Mouse (Mus musculus) hindbrain, postnatal 0 days (tissue): ENCODE measurements around the gene Ltc4s. TPM values are rescaled to one million over a fixed set of nuclear protein-coding genes. Genes with fewer than 3 reads are reported as not detected.

Source experiments
- ATAC-seq: fragments of 200-750 bp; cut with Nextera tagmentation; 2 replicates; pipeline ENCODE4 v1.8.0; 2017; ENCODE audit warnings: mild to moderate bottlenecking, moderate TSS enrichment, moderate library complexity
- DNase-seq: peaks from one replicate; pipeline ENCODE4 v3.0.0-alpha.2; 2015; ENCODE audit warnings: low spot score
- H3K27ac ChIP-seq: fragments of 300-500 bp; sonication (generic); 2 replicates; pipeline ENCODE4 v1.5.1; 2014; ENCODE audit warnings: mild to moderate bottlenecking
- H3K27me3 ChIP-seq: fragments of 300-500 bp; sonication (generic); 2 replicates; pipeline ENCODE4 v1.6.1; 2014; ENCODE audit warnings: low read length, mixed read lengths; ENCODE audit not compliant: insufficient read depth
- H3K36me3 ChIP-seq: fragments of 300-500 bp; sonication (generic); 2 replicates; pipeline ENCODE4 v1.6.1; 2014; ENCODE audit warnings: low read length, mixed read lengths; ENCODE audit not compliant: insufficient read depth
- H3K4me1 ChIP-seq: fragments of 300-500 bp; sonication (generic); 2 replicates; pipeline ENCODE4 v1.6.1; 2014; ENCODE audit warnings: antibody characterized with exemption, low read length, mixed read lengths; ENCODE audit not compliant: insufficient read depth
- H3K4me2 ChIP-seq: fragments of 300-500 bp; sonication (generic); 2 replicates; pipeline ENCODE4 v1.6.1; 2014; ENCODE audit warnings: low read depth, mild to moderate bottlenecking, low read length, moderate library complexity, mixed read lengths
- H3K4me3 ChIP-seq: fragments of 300-500 bp; sonication (generic); 2 replicates; pipeline ENCODE4 v1.5.1; 2014; ENCODE audit warnings: low read length
- H3K9ac ChIP-seq: fragments of 300-500 bp; sonication (generic); replicated peaks from 2 replicates; pipeline ENCODE4 v1.6.1; 2014; ENCODE audit warnings: mild to moderate bottlenecking, low read length, moderate library complexity, mixed read lengths
- H3K9me3 ChIP-seq: fragments of 300-500 bp; sonication (generic); 2 replicates; pipeline ENCODE4 v1.6.1; 2016; ENCODE audit warnings: low read length, mixed read lengths
- CTCF ChIP-seq: IDR thresholded peaks from 2 replicates; pipeline ENCODE4 v1.5.1; 2016; ENCODE audit warnings: antibody characterized with exemption, control low read depth, low read depth
- WGBS: fragments of 180-500 bp; shearing (Covaris S2); extraction: QIAGEN DNeasy Blood & Tissue Kit; methylation state at CpG from one replicate; pipeline ENCODE4 v1.1.7; 2014; 5-methylcytosine and 5-hydroxymethylcytosine counted together
- polyA plus RNA-seq: library from polyadenylated mRNA; unstranded; fragments of >200 nt; fragmentation: Nextera tagmentation; extraction: Ambion mirVana; gene quantifications from 2 replicates; pipeline ENCODE4 v1.2.1, GENCODE M21; 2015
- total RNA-seq: library from RNA; depleted of rRNA; stranded (reverse); fragments of >200 nt; gene quantifications from 2 replicates; pipeline ENCODE4 v1.2.3, GENCODE M21; 2014

Ltc4s gene
- total and polyA plus RNA-seq, 2 experiments from 2014 or later = 4.0 to 7.1 TPM

GRCm38 (mm10) chr11:50212060-50212739 lies 26.2 kb downstream of the Ltc4s start:
- Histone ChIP-seq H3K4me1 (peaks cover 18% of the 10 kb centered on the region; the same call in 1 of the 2 replicates), H3K27ac (0 out of 2 replicates have a peak overlapping the region, but pooled peaks have one; percentile 11), H3K9me3 (no peaks in the 10 kb centered on the region), H3K36me3 (peaks cover 7% of the 10 kb centered on the region), H3K9ac (no peak overlapping the region), H3K4me2 (no peak overlapping the region), H3K4me3 (no peak overlapping the region), H3K27me3 (no peaks in the 10 kb centered on the region)
- DNase-seq (no peak), ATAC-seq (no peak)
- no peak for TF ChIP-seq CTCF
- 75% methylated on average over 3 of the region's 3 CpGs for whole genome bisulfite sequencing

- no peak for DNase-seq
- Histone ChIP-seq H3K36me3 (peaks cover 14% of the 10 kb centered on the region), H3K4me1 (peaks cover 18% of the 10 kb centered on the region; the same call in 1 of the 2 replicates), H3K4me3 (peak overlapping the region; percentile 81; the same call in 1 of the 2 replicates), H3K9ac (no peak overlapping the region), H3K4me2 (peak overlapping the region; percentile 66), H3K27ac (peak overlapping the region; percentile 99), H3K9me3 (no peaks in the 10 kb centered on the region), H3K27me3 (no peaks in the 10 kb centered on the region)
- 83% methylated on average over 3 of the region's 3 CpGs for WGBS
- no peak for TF ChIP-seq CTCF
- ATAC-seq = no peak
Measured at GRCm38 (mm10) chr11:50211322-50212059, 26.9 kb downstream of the Ltc4s start.

GRCm38 (mm10) chr11:50210505-50211151 lies 27.8 kb downstream of the Ltc4s start, which contains the start of the genes Sqstm1 and Mgat4b:
Gene Sqstm1 (minus strand): TSS chr11:50210827.
Gene Mgat4b (plus strand): TSS chr11:50210890.
- peaks cover 16% of the 10 kb centered on the region; the same call in 1 of the 2 replicates for H3K4me1 ChIP-seq
- TF ChIP-seq CTCF = peak; percentile 23; the same call in 1 of the 2 replicates
- under 1% methylated on average over 47 of the region's 48 CpGs for WGBS

GRCm38 (mm10) chr11:50210101-50210504 lies 28.3 kb downstream of the Ltc4s start:
- peak overlapping the region; percentile 99 for H3K27ac ChIP-seq
- ATAC-seq (peak; percentile 96), DNase-seq (peak; percentile 96)
- no peaks in the 10 kb centered on the region for H3K27me3 ChIP-seq
- H3K9me3 ChIP-seq = no peaks in the 10 kb centered on the region
- H3K4me3 ChIP-seq = peak overlapping the region; percentile 81
- H3K9ac ChIP-seq = peak overlapping the region; percentile 95
- H3K36me3 ChIP-seq = peaks cover 28% of the 10 kb centered on the region
- no peak for TF ChIP-seq CTCF
- peak overlapping the region; percentile 66 for H3K4me2 ChIP-seq
- under 1% methylated on average over 24 of the region's 24 CpGs for WGBS
- H3K4me1 ChIP-seq = 0 out of 2 replicates have a peak, but pooled peaks cover 13% of the 10 kb centered on the region

More at GRCm38 (mm10) chr11:50210505-50211151, 27.8 kb downstream of the Ltc4s start, which contains the start of the genes Sqstm1 and Mgat4b:
- Histone ChIP-seq H3K27ac (peak within 1 kb of the TSS; percentile 99), H3K4me2 (peak within 1 kb of the TSS; percentile 66), H3K4me3 (peak within 1 kb of the TSS; percentile 81), H3K9me3 (no peaks in the 10 kb centered on the region), H3K36me3 (peaks cover 23% of the 10 kb centered on the region), H3K27me3 (no peaks in the 10 kb centered on the region), H3K9ac (peak within 1 kb of the TSS; percentile 95)
- DNase-seq (peak; percentile 91), ATAC-seq (peak; percentile 72)

GRCm38 (mm10) chr11:50208039-50208438 lies 30.4 kb downstream of the Ltc4s start:
- Histone ChIP-seq H3K27ac (no peak overlapping the region), H3K27me3 (no peaks in the 10 kb centered on the region), H3K36me3 (peaks cover 40% of the 10 kb centered on the region), H3K9me3 (no peaks in the 10 kb centered on the region), H3K9ac (no peak overlapping the region), H3K4me2 (no peak overlapping the region), H3K4me3 (no peak overlapping the region), H3K4me1 (0 out of 2 replicates have a peak, but pooled peaks cover 8% of the 10 kb centered on the region)
- DNase-seq (no peak), ATAC-seq (no peak)
- 97% methylated on average over 5 of the region's 5 CpGs for WGBS
- no peak for TF ChIP-seq CTCF

GRCm38 (mm10) chr11:50207344-50207743 lies 31.1 kb downstream of the Ltc4s start:
- Histone ChIP-seq H3K27ac (no peak overlapping the region), H3K4me2 (no peak overlapping the region), H3K4me1 (0 out of 2 replicates have a peak, but pooled peaks cover 8% of the 10 kb centered on the region), H3K27me3 (no peaks in the 10 kb centered on the region), H3K36me3 (peaks cover 47% of the 10 kb centered on the region), H3K4me3 (no peak overlapping the region), H3K9me3 (no peaks in the 10 kb centered on the region), H3K9ac (no peak overlapping the region)
- no peak for DNase-seq
- TF ChIP-seq CTCF = no peak
- 97% methylated on average over 14 of the region's 14 CpGs for WGBS
- ATAC-seq = no peak
